Mouse (Mus musculus): ENCODE data around the gene Acvr2a.

The Acvr2a gene

GRCm38 (mm10) chr2:48885945-48886344 is 72.0 kb downstream of the Acvr2a start:
- peak; percentile 62 for DNase-seq

GRCm38 (mm10) chr2:48895186-48895585 is 81.3 kb downstream of the Acvr2a start:
- DNase-seq, result no peak

- DNase-seq, result no peak
Observed at GRCm38 (mm10) chr2:48908866-48909265, 95.0 kb downstream of the Acvr2a start.

- DNase-seq, result no peak
Observed at GRCm38 (mm10) chr2:48914185-48914584, 100.3 kb downstream of the Acvr2a start.

- DNase-seq, result no peak
Observed at GRCm38 (mm10) chr2:48915832-48916231, 101.9 kb downstream of the Acvr2a start.

- no peak for DNase-seq
Observed at GRCm38 (mm10) chr2:48935058-48935457, 121.1 kb downstream of the Acvr2a start.

GRCm38 (mm10) chr2:48947761-48948160 is 133.9 kb downstream of the Acvr2a start:
- no peak for DNase-seq

GRCm38 (mm10) chr2:48948841-48949584 is 135.1 kb downstream of the Acvr2a start, which contains the start of gene Mbd5:
TSS of gene Mbd5 (plus strand) at chr2:48949508.
- DNase-seq, result peak; percentile 99

- peak; percentile 45 for DNase-seq
Observed at GRCm38 (mm10) chr2:48949743-48950251, 135.9 kb downstream of the Acvr2a start.

GRCm38 (mm10) chr2:48950252-48950315 is 136.2 kb downstream of the Acvr2a start, which contains the start of gene Orc4:
TSS of gene Orc4 (minus strand) at chr2:48950277.
- no peak for DNase-seq

GRCm38 (mm10) chr2:48950316-48950880 is 136.5 kb downstream of the Acvr2a start:
- no peak for DNase-seq
